Mouse (Mus musculus) splenic B cell, adult 2 months (primary cell): ENCODE measurements around the gene Otop3.

ENCODE experiments used
- DNase-seq: peaks from one replicate; pipeline ENCODE4 v3.0.0-alpha.2; 2011; ENCODE audit warnings: low read depth, low spot score
- H3K27me3 ChIP-seq: 2 replicates; pipeline ENCODE4 v1.6.1; 2012; ENCODE audit warnings: mild to moderate bottlenecking, low read length, moderate library complexity, mixed read lengths; ENCODE audit not compliant: control insufficient read depth, poor library complexity, insufficient read depth, severe bottlenecking
- H3K36me3 ChIP-seq: 2 replicates; pipeline ENCODE4 v1.6.1; 2012; ENCODE audit warnings: mild to moderate bottlenecking, low read length, moderate library complexity, mixed read lengths; ENCODE audit not compliant: control insufficient read depth, poor library complexity, insufficient read depth, severe bottlenecking

The Otop3 gene

DNA sequence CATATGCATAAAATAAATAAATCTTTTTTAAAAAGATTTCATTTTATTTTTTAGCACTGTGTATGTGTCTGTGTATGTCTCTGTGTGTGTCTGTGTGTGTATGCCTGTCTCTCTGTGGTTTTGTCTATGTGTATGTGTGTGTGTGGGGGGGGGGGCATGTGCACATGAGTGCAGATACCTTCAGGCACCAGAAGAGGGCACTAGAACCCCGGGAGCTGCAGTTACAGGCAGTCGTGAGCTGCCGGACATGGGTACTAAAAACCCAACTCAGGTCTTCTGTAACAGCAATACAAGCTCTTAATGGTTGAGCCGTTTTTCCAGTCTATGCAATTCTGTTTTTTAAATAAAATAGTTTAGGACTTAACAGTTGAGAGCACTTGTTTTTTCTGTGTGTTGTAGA, 33.8 kb upstream of the Otop3 start:
- DNase-seq, result no peak
- Histone ChIP-seq H3K27me3 (no peaks in the 10 kb centered on the region; the same call in 1 of the 2 replicates), H3K36me3 (no peaks in the 10 kb centered on the region)

DNA sequence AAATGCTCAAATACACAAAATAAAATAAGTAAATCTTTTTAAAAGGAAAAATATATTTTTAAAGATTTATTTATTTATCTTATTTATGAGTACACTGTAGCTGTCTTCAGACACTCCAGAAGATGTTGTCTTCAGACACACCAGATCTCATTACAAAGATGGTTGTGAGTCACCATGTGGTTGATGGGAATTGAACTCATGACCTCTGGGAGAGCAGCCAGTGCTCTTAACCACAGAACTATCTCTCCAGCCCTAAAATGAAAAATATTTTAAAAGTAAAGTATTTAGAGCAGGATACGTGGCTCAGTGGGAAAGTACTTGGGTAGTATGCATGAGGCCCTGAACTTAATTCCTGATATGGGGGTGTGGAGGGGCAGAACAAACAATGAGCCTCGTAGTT, 33.2 kb upstream of the Otop3 start:
- no peaks in the 10 kb centered on the region; the same call in 1 of the 2 replicates for H3K27me3 ChIP-seq
- no peaks in the 10 kb centered on the region for H3K36me3 ChIP-seq
- no peak for DNase-seq

DNA sequence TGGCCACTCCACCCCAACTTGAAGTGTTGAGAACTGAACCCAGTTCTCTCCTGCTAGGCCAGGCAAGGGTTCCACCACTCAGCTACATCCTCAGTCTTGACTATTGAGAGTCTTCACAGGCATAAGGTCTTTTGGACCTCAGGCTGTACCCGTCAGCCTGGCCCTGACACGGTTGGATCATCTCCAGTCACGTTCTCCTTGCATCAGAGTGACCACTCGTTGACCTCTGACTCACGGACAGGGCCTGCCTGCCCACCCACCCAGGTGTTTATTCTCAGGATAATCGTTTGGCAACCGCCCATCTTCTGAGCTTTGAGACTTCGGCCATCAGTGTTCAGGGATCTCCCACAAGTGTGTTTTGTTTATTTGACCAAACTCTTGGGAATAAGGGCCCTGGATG, 31.4 kb upstream of the Otop3 start:
- Histone ChIP-seq H3K36me3 (no peaks in the 10 kb centered on the region), H3K27me3 (no peaks in the 10 kb centered on the region; the same call in 1 of the 2 replicates)
- DNase-seq, result no peak

DNA sequence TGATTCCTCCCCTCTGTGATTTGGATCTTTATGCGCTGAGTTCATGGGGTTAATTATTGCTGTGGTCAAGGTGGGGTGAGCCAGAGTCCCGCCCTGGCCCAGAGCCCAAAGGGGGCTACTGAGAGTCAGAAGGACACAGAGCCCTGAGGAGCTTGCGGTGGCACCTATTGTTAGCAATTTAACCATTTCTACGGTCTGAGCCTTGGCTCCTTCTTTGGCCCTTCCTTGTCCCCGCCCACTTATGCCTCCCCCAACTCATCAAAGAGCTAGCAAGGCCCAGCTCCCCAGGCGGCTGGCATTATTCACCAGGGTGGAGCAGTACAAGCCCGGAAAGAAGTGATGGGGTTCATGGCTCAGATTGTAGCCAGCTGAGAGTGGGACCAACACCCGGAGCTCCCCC, 27.7 kb upstream of the Otop3 start, which contains the start of gene Otop2:
Gene Otop2, plus strand, starts transcription at position 301 of the 400 bp plus-strand sequence.
- no peak for DNase-seq
- no peaks in the 10 kb centered on the region for H3K27me3 ChIP-seq

DNA sequence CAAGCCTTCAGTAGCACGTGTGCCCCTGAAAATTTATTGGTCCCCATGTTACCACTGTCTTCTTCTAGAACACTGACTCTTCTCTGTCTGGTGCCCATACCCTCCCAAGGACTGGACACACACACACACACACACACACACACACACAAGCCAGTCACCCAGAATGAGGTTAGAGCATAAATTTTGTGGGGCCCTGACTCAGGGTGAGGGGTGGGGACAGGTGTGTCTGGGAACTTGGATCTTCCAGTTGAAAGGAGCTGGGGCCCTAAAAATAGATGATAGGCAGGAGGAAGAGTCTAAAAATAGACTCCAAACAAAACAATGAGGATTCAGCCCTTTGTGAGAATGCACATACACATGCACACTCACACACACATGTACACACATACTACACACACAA, 25.8 kb upstream of the Otop3 start:
- DNase-seq, result no peak
- H3K36me3 ChIP-seq, result no peaks in the 10 kb centered on the region
- H3K27me3 ChIP-seq, result no peaks in the 10 kb centered on the region

More for the DNA sequence above, 27.7 kb upstream of the Otop3 start, which contains the start of gene Otop2:
- H3K36me3 ChIP-seq, result no peaks in the 10 kb centered on the region

DNA sequence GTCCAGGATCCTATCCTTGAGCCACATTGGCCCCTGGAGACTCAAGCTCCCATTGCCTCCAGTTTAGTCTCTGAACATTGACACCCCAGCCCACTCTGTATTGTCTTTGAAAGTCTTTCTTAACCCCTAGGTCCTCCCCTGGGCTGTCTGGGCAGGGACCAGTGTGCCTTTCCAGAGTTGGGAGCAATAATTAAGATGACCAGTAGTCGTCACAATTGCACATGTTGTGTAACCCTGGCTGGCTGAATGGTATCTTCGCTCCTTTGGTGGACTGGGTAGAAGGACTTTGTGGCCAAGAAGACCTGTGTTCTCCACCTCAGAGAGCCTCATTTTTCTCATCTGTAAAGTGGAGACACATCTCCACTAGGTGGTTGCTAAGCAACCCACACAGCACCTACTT, 20.3 kb upstream of the Otop3 start:
- no peak for DNase-seq
- Histone ChIP-seq H3K27me3 (no peaks in the 10 kb centered on the region), H3K36me3 (no peaks in the 10 kb centered on the region)

DNA sequence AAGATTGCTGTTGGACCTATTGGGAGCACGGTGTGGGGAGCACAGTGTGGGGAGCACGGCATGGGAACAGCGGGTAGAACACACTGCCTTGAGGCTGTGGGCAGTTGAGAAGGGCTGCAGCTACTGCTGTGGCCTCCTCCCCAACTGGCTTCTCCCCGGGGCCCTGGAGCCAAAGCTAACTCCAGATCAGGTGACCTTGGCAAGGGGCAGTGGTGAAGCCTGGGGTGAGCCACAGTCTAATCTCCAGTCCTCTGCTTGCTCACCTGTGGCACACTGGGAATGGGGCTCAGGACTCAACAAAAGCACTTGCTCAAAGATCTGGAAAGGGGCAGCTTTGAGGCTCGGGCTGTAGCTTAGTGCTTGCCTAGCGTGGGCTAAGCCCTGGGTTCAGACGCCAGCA, 17.3 kb upstream of the Otop3 start:
- Histone ChIP-seq H3K27me3 (no peaks in the 10 kb centered on the region), H3K36me3 (no peaks in the 10 kb centered on the region)
- no peak for DNase-seq

DNA sequence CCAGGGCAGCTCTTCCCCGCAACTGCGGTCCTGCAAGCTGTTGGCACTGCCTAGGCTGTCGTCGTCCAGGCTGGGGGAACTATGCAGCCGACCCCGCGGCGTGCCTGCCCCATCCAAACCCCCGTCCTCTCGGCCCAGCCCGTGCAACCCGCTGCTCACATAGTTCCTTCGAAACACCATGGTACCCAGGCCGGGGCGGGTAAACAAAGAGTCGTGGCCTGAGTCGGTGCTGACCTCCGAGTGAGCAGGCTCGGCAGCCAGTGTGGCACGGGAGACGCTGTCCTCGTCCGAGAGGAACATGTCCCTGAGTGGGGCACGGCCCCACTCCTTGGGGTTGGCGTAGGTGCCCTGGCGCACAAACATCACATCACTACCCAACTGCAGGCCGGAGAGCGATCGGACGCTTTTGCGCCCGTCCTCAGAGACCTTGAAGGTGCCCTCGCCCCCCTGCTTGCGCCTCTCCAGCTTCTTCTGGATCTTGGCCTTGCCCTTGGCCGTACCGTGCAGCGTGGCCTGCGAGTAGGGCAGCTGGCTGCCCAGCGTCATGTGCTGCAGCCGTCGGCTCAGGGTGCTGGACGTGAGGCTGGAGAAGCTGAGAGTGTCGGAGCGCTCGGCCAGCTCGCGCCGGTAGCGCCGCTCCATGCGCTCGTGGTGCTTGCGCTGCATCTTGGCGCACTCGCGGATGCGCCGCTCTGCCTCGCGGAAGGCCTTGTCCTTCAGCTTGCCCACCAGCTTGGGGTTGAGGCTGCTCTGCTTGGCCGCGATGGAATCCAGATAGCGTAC, 16.1 kb upstream of the Otop3 start:
- Histone ChIP-seq H3K27me3 (no peaks in the 10 kb centered on the region), H3K36me3 (no peaks in the 10 kb centered on the region)
- no peak for DNase-seq

DNA sequence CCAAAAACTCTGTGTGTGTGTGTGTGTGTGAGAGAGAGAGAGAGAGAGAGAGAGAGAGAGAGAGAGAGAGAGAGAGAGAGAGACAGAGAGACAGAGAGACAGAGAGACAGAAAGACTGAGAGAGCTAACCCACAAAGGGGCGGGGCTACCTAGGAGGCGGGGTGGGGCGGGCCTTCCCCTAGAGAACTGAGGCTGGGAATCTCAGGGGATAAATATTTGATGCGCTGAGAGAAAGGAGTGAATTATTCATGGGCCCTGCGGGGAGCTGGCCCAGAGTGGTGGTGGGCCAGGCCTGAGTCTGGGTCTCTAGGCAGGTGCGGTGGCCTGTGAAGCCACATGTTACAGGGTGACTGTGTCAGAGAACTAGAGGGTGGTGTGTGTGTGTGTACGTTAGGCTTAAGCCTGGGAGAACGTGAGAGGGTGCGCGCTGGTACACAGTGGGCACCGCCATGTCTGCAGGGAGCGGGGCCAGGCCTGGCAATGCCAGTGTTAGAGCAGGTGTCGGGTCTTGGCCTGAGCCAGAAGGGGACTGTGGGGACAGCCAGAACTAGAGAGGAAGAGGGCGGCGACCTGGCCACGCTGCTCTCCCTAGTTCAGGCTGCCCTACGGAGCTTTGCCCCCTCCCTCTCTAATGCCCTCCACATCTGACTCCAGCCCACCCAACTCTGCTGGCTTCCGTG, 14.7 kb upstream of the Otop3 start:
- no peak for DNase-seq
- Histone ChIP-seq H3K27me3 (no peaks in the 10 kb centered on the region), H3K36me3 (no peaks in the 10 kb centered on the region)

DNA sequence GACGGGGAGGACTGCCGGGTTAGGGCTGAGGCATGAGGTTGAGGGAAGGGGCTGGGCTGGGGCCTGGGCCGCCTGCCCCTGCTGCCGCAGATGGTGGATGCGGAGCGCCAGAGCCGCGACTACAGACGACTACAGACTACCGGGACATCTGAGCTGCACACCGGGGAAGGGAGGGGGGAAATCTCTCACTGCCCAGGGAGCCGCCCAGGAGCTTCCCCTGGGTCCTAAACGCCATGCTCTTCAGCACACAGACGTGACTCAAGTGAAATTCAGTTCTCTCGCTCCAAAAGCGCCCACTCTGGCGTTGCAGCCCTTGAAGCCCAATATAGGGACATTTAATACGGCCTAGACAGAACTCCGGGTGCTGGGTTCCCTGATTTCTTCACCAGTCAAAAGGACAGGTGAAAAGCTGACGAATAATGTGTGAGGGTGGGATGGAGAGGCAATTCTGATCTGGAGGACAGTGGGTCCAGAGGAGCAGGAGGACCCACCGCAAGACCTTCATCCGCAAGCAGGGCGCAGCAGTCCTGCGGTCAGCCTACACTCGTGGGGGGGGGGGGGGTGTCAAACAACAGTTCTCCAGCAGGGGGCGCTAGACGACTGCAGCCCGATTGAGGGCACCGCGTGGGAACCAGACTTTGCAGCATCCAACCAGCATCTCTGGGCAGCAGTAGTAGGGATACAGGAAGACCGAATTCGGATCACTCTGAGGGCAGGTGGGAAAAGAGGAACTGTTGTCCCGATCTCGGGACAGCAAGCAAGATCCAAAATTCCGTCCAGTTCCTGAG, 12.4 kb upstream of the Otop3 start, which contains the start of gene Ush1g:
Gene Ush1g, minus strand, starts transcription at position 136 of the 788 bp plus-strand sequence.
- H3K27me3 ChIP-seq, result no peaks in the 10 kb centered on the region
- peak; percentile 70 for DNase-seq
- no peaks in the 10 kb centered on the region for H3K36me3 ChIP-seq

DNA sequence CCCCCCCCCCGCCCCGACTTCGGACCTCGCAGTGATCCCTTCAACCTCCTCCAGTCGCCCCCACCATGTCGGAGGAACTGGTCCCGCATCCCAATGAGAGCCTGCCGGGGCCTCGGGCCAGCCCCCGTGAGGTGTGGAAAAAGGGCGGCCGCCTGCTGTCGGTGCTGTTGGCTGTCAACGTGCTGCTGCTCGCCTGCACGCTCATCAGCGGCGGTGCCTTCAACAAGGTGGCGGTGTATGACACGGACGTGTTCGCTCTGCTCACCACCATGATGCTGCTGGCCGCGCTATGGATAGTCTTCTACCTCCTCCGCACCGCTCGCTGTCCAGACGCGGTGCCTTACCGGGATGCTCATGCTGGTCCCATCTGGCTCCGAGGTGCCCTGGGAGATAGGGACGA, 11.2 kb upstream of the Otop3 start:
- DNase-seq, result no peak
- H3K27me3 ChIP-seq, result no peaks in the 10 kb centered on the region
- H3K36me3 ChIP-seq, result no peaks in the 10 kb centered on the region

DNA sequence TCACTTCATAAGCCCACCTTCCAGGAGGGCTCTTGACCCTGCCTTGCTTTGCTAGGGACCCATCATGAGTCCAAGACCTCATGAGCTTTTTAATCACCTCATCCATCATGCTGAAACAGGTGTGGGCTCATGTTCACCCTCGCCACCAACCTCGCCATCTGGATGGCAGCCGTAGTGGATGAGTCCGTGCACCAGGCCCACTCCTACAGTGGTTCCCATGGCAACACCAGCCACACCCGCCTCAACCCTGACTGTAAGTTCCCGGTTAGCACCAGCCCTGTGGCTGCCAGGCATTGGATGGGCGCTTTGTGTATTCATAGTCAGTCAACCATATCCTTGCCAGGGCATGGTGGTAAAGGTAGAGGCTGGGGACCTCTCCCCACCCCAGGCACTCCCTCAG, 7.8 kb upstream of the Otop3 start:
- no peaks in the 10 kb centered on the region for H3K27me3 ChIP-seq

DNA sequence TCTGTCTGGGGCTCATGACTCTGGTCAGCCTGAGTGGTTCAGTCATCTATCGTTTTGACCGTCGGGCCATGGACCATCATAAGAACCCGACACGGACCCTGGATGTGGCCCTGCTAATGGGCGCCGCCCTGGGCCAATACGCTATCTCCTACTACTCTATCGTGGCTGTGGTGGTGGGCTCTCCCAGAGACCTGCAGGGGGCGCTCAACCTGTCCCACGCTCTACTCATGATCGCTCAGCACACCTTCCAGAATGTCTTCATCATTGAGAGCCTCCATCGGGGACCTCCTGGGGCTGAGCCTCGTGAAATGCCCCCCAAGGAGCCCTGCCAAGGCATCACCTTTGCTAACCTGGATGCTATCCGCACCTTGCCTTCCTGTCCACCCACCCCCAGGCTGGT, 5.2 kb upstream of the Otop3 start:
- H3K36me3 ChIP-seq, result no peaks in the 10 kb centered on the region
- no peaks in the 10 kb centered on the region for H3K27me3 ChIP-seq
- no peak for DNase-seq

More for the DNA sequence above, 7.8 kb upstream of the Otop3 start:
- H3K36me3 ChIP-seq, result no peaks in the 10 kb centered on the region
- DNase-seq, result no peak

DNA sequence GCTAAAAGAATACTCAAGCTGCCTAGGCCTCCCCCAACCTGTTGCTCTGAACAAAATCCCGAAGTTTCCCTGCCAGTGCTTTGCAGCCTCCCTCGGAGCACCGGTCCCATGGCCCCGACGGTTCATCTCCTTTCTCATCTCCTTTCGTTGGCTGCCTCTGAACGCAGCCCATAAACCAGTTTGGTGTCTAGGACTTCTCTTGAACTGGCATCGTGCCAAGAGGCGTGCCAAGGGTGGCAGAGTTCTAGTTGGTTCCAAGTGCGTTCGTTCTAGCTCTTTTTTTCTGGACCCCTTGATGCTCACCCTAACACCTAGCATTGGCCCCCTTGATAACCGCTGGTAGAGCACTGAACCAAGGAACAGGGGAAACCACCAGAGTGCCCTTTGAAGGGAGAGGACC, 692 bp downstream of the Otop3 start:
- Histone ChIP-seq H3K36me3 (no peaks in the 10 kb centered on the region), H3K27me3 (no peaks in the 10 kb centered on the region)
- DNase-seq, result no peak

DNA sequence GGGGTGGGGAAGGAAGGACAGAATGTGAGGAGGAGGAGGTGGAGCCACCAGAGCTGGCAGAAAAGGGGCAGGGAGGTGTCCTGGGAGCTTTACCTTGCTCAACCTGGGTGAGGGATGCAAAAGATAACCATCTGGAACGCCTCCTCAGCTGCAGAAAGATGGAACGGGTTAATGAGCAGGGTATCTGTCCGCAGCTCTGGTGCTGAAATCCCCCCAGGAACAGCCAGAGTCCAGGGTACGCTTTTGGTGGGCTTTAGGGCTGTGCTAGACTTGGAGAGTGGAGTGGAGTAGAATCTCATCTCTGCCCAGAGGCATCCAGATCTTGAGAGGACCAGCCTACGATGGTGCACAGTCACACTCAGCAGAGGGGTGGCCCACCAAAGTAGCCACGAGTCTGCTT, 1.6 kb downstream of the Otop3 start:
- H3K27me3 ChIP-seq, result no peaks in the 10 kb centered on the region
- no peak for DNase-seq
- H3K36me3 ChIP-seq, result no peaks in the 10 kb centered on the region
